Mouse (Mus musculus) G1E (cell line): ENCODE measurements around the gene Zfp128. TPM values are rescaled to one million over a fixed set of nuclear protein-coding genes. Genes with fewer than 3 reads are reported as not detected.
A peak's percentile ranks its signal among the peaks of the same experiment; 100 is the strongest.

Experiments used
- ATAC-seq: 2 replicates; pipeline ENCODE4 v1.8.0; 2016; ENCODE audit warnings: mild to moderate bottlenecking; ENCODE audit not compliant: insufficient number of reproducible peaks, poor library complexity, low FRiP score, severe bottlenecking; ENCODE audit errors: extremely low read depth
- DNase-seq: peaks from one replicate; pipeline ENCODE4 v3.0.0; 2012; ENCODE audit warnings: low spot score
- H3K27me3 ChIP-seq: 2 replicates; pipeline ENCODE4 v1.6.1; 2012; ENCODE audit warnings: mild to moderate bottlenecking, low read length, inconsistent platforms; ENCODE audit not compliant: insufficient read depth
- H3K36me3 ChIP-seq: replicated peaks from 2 replicates; pipeline ENCODE3; 2012; ENCODE audit warnings: mild to moderate bottlenecking, inconsistent platforms
- H3K4me1 ChIP-seq: 2 replicates; pipeline ENCODE4 v1.6.1; 2012; ENCODE audit warnings: low read depth, low read length, inconsistent platforms, mixed read lengths; ENCODE audit not compliant: insufficient read depth
- H3K4me3 ChIP-seq: 2 replicates; pipeline ENCODE4 v1.5.1; 2012; ENCODE audit warnings: low read depth, mild to moderate bottlenecking, inconsistent platforms, low read length, moderate library complexity, mixed read lengths
- H3K9me3 ChIP-seq: replicated peaks from 2 replicates; pipeline ENCODE4 v1.6.1; 2012; ENCODE audit warnings: inconsistent platforms
- CTCF ChIP-seq: IDR thresholded peaks from 2 replicates; pipeline ENCODE4 v1.5.1; 2012; ENCODE audit warnings: low read depth, low read length, inconsistent platforms, mixed read lengths
- GATA1 ChIP-seq: IDR thresholded peaks from 2 replicates; pipeline ENCODE4 v1.6.1; 2012; ENCODE audit warnings: borderline replicate concordance, low read length, inconsistent platforms, mixed read lengths
- GATA2 ChIP-seq: IDR thresholded peaks from 2 replicates; pipeline ENCODE4 v1.6.1; 2012; ENCODE audit warnings: low read depth, low read length, inconsistent platforms, borderline replicate concordance
- POLR2AphosphoS5 ChIP-seq: IDR thresholded peaks from 2 replicates; pipeline ENCODE4 v1.6.1; 2012; ENCODE audit warnings: low read depth, low read length, inconsistent platforms; ENCODE audit not compliant: insufficient replicate concordance
- TAL1 ChIP-seq: conservative IDR thresholded peaks from 2 replicates; pipeline ENCODE4 v1.6.1; 2012; ENCODE audit warnings: low read depth, low read length, inconsistent platforms, mixed read lengths
- polyA plus RNA-seq: library from polyadenylated mRNA; stranded (reverse); fragments of >175 nt; gene quantifications from 2 replicates; pipeline ENCODE4 v1.2.3, GENCODE M21; 2012
- total RNA-seq, 2 experiments: library from RNA; stranded (forward) in 1 of 2; stranded (reverse) in 1 of 2; fragments of 200-1000 nt in 1 of 2; fragments of >200 nt in 1 of 2; fragmentation: Nextera tagmentation in 1 of 2; gene quantifications; 2 replicates each; pipeline ENCODE4 v1.2.3; 2014 to 2017

Zfp128 gene
- total and polyA plus RNA-seq, 3 experiments: 0.72 to 9.3 (median 3.8) TPM

GRCm38 (mm10) chr7:12886563-12887266 lies 5.7 kb downstream of the Zfp128 start:
- Histone ChIP-seq H3K36me3 (peaks cover 51% of the 10 kb centered on the region), H3K4me3 (no peak overlapping the region), H3K4me1 (peaks cover 5% of the 10 kb centered on the region), H3K9me3 (no peaks in the 10 kb centered on the region), H3K27me3 (no peaks in the 10 kb centered on the region)
- DNase-seq (no peak), ATAC-seq (no peak)
- TF ChIP-seq CTCF (no peak), POLR2AphosphoS5 (no peak)

- TF ChIP-seq POLR2AphosphoS5 (no peak), GATA2 (no peak), GATA1 (no peak), TAL1 (no peak), CTCF (no peak)
- H3K36me3 ChIP-seq: peaks cover 51% of the 10 kb centered on the region
- DNase-seq (no peak), ATAC-seq (no peak)
- H3K27me3 ChIP-seq: no peaks in the 10 kb centered on the region
- H3K9me3 ChIP-seq: no peaks in the 10 kb centered on the region
- H3K4me3 ChIP-seq: no peak overlapping the region
- no peaks in the 10 kb centered on the region for H3K4me1 ChIP-seq
Observed at GRCm38 (mm10) chr7:12887585-12887984, 6.6 kb downstream of the Zfp128 start.

GRCm38 (mm10) chr7:12890928-12891327 lies 10.0 kb downstream of the Zfp128 start:
- Histone ChIP-seq H3K4me3 (no peak overlapping the region), H3K27me3 (no peaks in the 10 kb centered on the region), H3K4me1 (no peaks in the 10 kb centered on the region), H3K36me3 (peaks cover 31% of the 10 kb centered on the region), H3K9me3 (no peaks in the 10 kb centered on the region)
- DNase-seq: no peak
- no peak for ATAC-seq
- TF ChIP-seq GATA1 (no peak), POLR2AphosphoS5 (no peak), GATA2 (no peak), TAL1 (no peak), CTCF (no peak)

GRCm38 (mm10) chr7:12891334-12891733 lies 10.4 kb downstream of the Zfp128 start:
- no peaks in the 10 kb centered on the region for H3K9me3 ChIP-seq
- H3K36me3 ChIP-seq: peaks cover 27% of the 10 kb centered on the region
- DNase-seq (no peak), ATAC-seq (no peak)
- TF ChIP-seq POLR2AphosphoS5 (no peak), CTCF (no peak), TAL1 (no peak)
- H3K4me3 ChIP-seq: no peak overlapping the region
- H3K4me1 ChIP-seq: no peaks in the 10 kb centered on the region
- H3K27me3 ChIP-seq: no peaks in the 10 kb centered on the region

GRCm38 (mm10) chr7:12897655-12898410 lies 16.9 kb downstream of the Zfp128 start, which contains the start of gene Zscan22:
Gene Zscan22, plus strand, starts transcription at chr7:12897815.
- TF ChIP-seq CTCF (no peak), TAL1 (no peak), GATA2 (no peak), POLR2AphosphoS5 (no peak), GATA1 (no peak)
- peaks cover 8% of the 10 kb centered on the region for H3K36me3 ChIP-seq
- peak; percentile 99 for ATAC-seq

GRCm38 (mm10) chr7:12901517-12901916 lies 20.5 kb downstream of the Zfp128 start:
- Histone ChIP-seq H3K27me3 (peaks cover 5% of the 10 kb centered on the region; the same call in 1 of the 2 replicates), H3K36me3 (peaks cover 43% of the 10 kb centered on the region), H3K9me3 (no peaks in the 10 kb centered on the region), H3K4me1 (peaks cover 15% of the 10 kb centered on the region), H3K4me3 (no peak overlapping the region)
- TF ChIP-seq GATA1: no peak
- no peak for TF ChIP-seq POLR2AphosphoS5
- TF ChIP-seq CTCF: no peak
- TF ChIP-seq GATA2: no peak
- TF ChIP-seq TAL1: no peak
- ATAC-seq: no peak
- no peak for DNase-seq

More at GRCm38 (mm10) chr7:12897655-12898410, 16.9 kb downstream of the Zfp128 start, which contains the start of gene Zscan22:
- H3K27me3 ChIP-seq: peaks cover 5% of the 10 kb centered on the region; the same call in 1 of the 2 replicates
- peak within 1 kb of the TSS; percentile 73 for H3K4me3 ChIP-seq
- peaks cover 15% of the 10 kb centered on the region for H3K4me1 ChIP-seq
- peak; percentile 64 for DNase-seq
- no peaks in the 10 kb centered on the region for H3K9me3 ChIP-seq

- no peak for TF ChIP-seq GATA1
- TF ChIP-seq GATA2: no peak
- no peak for TF ChIP-seq TAL1
- no peak for TF ChIP-seq POLR2AphosphoS5
- TF ChIP-seq CTCF: no peak
- H3K9me3 ChIP-seq: no peaks in the 10 kb centered on the region
- peaks cover 5% of the 10 kb centered on the region for H3K4me1 ChIP-seq
- peaks cover 63% of the 10 kb centered on the region for H3K36me3 ChIP-seq
- H3K27me3 ChIP-seq: no peaks in the 10 kb centered on the region
- ATAC-seq (no peak), DNase-seq (no peak)
- no peak overlapping the region for H3K4me3 ChIP-seq
Observed at GRCm38 (mm10) chr7:12903623-12904022, 22.6 kb downstream of the Zfp128 start.
